Mouse (Mus musculus): Measurements from ENCODE around the gene E130218I03Rik.
"Not testable (repeated sequence)": the region's sequence is repeated elsewhere in the genome, so short reads cannot be mapped to it uniquely, and the experiment has no call there.

The E130218I03Rik gene

DNA sequence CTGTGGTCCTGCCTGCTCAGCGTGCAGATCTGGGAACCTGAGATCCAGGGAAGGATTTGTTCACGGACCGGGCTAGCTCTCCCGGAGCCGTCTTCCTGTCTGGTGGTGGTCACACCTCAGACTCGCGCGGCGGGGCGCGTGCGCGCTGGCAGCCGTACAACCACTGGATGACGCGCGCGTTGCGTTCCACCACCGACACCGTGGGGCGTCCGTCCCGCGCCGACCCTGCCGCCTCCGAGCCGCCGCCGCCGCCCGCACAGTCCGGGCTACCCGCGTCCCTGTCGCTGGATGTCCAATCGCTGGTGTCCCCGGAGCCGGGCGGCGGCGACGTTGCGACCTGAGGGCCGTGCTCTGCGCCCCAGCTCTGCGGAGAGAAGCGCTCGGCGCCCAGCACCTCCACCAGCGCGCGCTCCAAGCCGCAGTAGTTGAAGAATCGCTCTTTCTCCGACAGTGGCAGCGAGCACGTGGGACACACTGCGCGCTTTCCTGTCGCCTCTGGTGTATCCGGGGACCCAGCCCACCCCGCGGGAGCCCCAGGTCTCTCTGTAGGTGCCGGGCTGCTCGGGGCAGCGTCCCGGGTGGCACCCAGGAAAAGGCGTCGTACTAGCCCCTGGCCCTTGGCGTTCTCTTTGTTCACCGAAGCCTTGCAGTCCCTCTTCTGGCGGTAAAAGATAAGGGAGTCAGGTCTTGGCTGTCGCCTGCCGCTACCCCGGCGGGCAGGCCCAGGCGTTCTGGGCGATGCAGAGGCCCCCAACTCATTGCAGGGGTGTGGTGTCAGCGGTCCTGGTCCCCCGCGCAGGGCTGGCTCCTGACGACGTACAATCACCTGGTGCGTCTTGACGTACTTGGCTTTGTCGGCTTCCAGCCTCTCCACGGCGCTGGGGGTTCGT is 8.0 kb downstream of the E130218I03Rik start:
- in situ Hi-C loops (cut with MboI, MseI): no loop called here

DNA sequence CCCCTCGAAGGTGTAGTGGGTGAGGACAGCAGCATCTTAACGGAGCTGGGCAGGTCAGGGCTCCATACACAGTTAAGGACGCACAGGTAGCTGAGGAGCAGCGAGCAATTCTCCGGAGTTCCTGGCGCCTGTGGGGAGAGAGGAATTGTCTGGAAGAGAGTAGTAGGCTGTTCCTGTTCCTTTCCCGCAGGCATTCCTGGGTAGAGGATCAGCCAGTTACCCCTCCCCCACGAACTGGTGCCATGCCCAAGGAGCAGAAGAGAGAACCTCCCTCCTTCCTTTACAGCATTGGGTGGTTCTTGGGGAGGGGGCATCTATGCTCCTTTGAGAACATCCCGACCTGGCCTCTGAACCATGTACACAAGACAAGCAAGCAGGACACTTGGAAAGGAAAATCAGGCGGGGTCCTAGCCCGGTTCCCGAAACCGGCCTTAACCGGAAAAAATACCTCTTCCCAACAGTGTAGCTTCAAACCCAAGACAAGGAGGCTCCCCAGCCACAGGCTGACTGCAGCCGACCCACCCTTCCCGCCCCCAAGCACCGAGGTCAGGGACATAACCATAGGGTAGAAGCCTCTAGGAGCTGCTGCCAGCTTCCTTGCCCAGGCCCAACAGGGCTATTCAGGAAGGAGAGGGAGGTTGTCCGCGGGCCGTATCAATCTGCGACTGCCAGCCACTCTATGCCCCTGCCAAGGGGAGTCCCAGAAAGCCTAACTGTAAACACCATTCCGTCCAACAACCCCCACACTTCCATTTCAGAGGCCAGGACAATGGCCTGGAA is 8.9 kb downstream of the E130218I03Rik start:
- in situ Hi-C loops (cut with MboI, MseI): no loop called here

DNA sequence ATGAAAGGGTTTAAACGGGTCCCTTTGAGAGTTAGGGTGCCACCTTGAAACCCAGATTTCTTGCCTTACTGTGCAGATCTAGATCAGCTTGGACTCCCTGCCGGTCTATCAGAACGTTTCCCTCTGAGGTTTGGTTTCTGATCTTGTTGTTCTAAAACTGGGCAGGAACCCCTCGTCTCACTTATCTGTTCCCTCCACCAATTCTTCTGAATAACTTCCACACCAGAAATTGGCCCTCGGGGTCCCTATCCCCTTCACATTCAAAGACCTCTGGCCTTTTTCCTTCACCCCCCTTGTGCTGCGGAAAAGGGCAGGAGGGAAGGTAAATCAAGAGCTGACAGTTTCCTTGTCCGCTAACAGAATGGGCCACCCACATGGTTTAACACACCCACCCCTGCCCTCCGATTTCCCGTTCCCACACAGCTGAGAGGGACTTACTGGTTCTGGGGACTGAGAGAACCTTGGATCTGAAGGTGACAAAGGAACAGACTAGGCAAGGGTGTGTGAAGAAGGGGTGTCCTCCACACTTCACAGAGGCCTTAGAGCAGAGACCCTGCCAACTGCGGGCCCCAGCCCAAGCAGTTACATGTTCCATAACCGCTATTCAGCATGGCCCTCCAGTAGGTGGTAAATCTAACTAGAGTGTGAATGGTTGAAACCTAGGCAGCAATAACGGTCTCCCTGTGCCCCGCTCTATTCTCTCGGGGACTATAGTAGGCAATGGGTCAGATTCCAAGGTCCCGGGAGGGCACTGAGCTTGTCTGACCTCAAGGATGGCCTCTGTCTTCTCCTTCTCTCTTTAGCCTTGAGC is 9.7 kb downstream of the E130218I03Rik start:
- in situ Hi-C loops (cut with MboI, MseI): no loop called here

DNA sequence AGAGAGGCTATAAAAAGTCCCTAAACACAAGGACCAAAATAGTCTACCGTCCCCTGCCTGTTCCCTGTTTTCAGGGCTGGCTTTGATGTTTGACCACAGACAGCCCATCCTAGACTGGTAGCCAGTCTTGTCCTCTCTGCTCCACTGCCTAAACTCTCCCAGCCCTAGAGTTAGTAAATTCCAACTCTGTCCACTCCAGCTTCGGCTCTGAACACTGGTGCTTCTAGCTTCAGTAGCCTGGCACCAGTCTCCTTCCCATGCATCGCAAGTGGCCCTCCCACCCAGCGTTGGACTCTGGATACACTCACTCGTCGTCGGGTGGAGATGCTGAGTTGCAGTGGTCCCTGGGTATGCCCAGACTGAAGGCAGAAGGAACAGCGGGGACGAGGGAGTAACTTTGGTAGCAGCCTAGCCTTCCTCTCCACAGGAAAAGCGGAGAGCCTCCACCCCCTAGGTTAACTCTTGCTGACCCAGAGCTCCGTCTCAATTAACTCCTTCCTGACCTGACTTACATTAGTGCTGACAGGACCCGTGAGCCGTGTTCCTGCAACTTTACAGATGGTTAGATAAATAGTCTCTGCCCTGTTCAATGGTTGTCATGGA is 10.4 kb downstream of the E130218I03Rik start, which contains the start of gene Grrp1:
Gene Grrp1 (minus strand): TSS at position 385 of the 603 bp plus-strand sequence.
- in situ Hi-C loops (cut with MboI, MseI): no loop called here

DNA sequence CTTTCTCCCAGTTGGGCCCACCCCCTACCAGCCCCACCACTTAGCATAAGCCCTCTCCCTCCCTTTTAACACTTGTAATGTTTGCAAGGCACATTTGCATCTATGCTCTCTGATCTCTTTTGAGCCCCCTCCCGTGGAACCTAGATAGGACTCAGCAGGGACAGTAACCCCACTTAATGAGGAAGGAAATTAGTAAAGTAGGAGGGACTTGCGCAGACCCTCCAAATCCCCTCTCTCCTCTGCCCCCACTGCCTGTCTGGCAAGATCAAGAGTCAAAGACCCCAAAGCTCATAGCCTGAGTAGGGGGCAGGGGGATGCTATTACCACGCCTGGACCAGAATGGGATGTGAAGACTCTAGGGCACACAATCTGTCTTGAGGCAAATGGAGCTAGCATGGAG is 11.4 kb downstream of the E130218I03Rik start:
- in situ Hi-C loops (cut with MboI, MseI): no loop called here

DNA sequence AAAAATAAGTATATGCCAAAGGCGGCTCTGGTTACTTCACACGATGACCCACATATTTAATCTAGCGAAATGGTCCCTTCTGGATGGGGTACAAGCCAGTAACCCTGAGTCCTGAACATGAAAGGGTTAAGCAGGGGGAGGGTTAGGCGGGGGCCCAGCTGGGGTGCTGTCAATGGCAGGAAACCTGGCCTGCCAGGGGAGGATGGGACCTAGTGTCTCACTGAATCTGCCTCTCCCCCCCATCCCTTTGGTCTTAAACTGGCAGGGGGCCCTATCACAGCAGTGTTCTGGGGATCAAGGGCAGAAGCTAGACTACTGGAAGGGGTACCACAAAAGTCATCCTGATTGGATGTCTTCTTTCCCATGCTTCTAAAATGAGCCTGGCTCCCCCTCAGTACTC is 12.4 kb downstream of the E130218I03Rik start:
- in situ Hi-C loops (cut with MboI, MseI): no loop called here

DNA sequence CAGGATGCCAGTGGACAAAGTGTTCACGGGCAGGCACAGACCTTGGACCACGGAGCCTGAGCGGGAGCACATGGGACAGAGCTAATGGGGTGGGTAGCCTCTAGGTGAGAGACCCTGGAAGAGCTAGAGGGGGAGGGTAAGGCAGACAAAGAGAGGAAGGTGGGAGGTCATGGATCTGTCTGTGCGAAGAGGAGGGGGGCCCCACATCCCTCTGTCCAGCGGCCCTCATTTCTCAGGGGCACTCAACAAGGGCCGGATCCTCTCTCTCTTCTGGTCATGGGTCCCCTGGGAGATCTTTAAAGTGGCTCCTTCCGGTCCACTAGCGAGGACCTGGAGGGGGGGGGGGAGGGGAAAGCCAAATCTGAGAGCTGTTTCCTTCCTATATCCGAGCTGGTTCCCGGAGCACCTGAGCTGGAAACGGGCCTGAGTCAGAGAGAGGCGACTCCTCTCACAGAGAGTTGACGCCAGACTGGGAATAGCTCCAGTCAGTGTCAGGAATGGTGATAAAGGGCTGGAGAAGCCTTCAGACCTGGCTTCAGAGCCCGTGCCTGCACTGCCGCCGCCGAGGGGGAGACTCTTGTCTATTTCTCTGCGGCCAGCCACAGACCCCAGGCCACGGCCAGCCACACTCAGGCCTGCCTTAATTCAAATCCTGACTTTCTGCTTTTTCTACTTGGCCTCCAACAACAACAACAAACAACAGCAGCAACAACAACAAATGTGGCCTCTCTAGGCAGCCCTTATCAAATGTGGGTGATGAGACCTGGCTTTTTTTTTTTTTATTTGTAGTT is 13.1 kb downstream of the E130218I03Rik start:
- in situ Hi-C loops (cut with MboI, MseI): no loop called here

DNA sequence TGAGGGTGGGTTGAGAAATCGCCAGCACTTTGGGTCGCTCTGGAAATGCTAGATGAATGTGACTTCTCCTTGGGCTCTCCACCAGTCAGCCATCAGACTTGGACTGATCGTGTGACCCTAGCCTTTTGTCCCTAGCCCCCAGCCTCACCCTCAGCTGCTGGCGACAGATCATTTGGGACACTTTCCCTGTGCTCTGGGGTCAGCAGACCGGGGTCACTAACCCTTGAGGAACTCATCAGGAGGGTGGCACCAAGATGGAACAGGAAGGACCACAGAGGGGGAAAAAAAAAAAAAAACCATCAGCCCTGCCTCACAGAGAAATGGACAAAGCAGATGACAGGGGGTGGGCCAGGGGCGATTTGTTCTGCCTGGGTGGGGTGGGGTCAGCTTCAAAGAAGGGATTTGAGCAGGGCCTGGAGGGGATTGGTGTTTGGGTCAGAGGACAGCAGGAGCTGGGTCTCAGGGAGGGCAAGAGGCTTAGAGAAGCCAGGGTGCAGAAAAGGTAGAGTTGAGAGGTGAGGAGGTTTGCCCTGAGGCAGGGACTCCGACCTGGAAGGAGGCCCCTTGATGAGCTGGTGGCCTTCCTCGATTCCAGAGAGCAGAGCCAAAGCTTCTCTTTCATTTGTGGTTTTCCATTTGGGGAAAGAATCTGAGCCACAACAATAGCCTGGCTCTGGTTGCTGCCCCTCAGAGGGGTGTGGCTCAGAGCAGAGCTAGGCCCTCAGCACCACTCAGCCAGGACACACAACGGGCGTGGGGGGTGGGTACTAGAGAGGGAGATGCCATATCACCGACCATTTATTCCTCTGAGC is 13.9 kb downstream of the E130218I03Rik start:
- in situ Hi-C loops (cut with MboI, MseI): no loop called here

DNA sequence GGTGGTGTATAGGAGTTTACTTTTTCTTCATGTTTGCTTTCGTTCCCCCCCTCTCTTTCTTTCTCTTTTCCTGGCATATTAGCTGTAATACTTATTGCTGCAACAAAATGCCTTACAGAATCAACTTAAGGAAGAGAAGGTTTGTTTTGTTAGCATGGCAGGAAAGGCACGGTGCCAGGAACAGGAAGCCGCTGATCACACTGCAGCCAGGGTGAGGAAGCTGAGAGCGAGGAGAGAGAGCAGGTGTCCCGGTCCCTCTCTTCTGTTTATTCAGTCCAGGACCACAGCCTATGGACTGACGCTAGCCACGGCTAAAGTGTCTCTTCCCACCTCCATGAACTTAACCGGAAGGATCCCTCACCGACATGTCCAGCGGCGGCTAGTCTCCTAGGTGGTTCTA is 14.9 kb downstream of the E130218I03Rik start:
- in situ Hi-C loops (cut with MboI, MseI): no loop called here

DNA sequence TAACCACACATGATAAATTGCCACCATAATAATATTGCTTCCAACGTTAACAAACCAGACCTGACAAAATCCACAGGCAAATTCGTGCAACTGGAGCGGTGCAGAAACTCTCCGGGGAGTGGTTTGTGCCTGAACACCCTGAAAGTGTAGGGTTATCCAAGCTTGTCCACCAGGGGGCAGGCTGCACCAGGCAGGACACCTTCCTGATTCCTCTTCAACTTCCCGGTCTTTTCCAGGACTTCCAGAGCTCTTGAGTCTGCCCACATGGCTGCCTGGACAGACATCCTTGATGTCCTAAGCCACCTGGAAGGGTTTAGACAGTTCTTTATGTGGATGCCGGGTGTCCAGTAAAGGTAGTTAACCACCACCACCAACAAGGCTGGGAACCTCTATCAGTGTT is 19.7 kb downstream of the E130218I03Rik start:
- in situ Hi-C loops (cut with MboI, MseI): no loop called here

DNA sequence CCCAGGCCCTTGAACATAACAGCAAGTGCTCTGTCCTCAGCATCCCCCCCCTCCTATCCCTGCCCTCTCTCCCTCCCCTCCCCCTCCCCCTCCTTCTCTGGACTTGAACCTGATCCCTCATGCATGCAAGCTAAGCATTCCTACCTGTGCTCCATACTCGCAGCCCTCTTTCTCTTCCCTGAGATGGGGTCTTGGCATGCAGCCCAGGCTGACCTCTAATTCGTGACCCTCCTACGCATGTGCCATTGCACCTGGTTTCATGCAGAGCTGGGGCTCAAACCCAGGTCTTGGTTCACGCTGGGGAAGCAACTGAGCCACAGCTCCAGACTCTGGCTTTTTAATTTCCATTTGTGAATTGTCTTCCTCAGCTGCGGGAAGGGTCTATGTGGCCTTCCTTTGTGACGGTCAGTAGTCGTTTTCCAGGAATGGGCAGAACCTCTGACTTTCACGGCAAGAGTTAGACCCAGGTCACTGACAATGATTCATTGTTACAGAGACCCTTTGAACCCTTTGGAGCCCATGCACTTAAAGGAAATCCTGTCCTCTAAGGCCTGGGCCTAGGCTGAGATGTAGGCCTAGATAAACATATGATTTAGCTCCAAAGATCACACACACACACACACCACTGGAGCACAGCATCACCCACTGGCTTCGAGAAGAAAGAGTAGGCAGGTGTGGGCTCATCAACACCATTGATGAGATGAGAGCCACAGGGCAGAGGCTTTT is 22.6 kb downstream of the E130218I03Rik start:
- in situ Hi-C loops (cut with MboI, MseI): no loop called here

DNA sequence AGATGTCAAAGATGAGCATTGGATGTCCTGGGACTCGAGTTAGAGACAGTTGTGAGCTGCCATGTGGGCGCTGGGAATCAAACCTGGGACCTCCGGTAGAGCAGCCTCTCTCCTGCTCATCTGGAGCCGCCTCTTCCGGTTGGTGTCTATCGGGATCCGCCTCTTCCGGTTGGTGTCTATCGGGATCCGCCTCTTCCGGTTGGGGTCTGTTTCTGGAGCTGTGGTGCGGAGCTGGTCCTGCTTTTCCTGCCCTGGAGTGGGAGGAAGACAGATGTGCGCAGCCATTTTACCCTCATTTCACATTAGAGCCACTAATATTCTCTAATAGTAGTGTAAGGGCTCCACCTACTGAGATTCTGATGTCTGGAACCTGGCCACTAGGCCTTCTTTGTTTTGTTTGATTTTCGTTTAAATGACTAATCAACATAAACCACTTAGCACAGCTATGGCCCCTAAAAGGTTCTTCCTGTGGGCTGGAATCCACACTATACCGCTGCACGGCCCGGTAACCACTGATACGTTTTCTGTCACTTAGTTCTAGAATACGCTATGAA is 24.7 kb downstream of the E130218I03Rik start:
- in situ Hi-C loops (cut with MboI, MseI): no loop called here

DNA sequence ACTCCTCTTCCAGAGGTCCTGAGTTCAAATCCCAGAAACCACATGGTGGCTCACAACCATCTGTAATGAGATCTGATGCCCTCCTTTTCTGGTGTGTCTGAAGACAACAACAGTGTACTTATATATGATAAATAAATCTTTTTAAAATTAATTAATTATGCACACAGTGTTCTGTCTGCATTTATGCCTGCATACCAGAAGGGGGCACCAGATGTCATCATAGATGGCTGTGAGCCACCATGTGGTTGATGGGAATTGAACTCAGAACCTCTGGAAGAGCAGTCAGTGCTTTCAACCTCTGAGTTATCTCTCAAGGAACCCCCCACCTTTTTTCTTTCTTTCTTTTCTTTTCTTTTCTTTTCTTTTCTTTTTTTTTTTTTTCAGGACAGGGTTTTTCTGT is 26.2 kb downstream of the E130218I03Rik start:
- in situ Hi-C loops (cut with MboI, MseI): not testable (repeated sequence)

DNA sequence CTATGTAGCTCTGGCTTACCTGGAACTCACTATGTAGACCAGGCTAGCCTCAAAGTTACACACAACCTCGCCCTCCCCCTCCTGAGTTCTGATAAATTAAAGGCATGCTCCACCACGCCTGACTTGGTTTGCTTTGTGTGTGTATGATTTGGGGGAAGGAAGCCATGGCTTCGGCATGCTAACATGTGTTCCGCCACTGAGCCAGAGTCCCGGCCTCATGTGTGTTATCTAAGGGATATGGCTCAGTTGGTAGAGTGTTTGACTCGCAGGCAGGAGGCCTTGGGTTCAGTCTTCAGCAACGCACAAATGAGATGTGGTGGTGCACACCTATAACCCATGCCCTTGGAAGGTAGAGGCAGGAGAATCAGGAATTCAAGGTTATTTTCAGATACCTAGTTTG is 28.5 kb downstream of the E130218I03Rik start:
- in situ Hi-C loops (cut with MboI, MseI): no loop called here

DNA sequence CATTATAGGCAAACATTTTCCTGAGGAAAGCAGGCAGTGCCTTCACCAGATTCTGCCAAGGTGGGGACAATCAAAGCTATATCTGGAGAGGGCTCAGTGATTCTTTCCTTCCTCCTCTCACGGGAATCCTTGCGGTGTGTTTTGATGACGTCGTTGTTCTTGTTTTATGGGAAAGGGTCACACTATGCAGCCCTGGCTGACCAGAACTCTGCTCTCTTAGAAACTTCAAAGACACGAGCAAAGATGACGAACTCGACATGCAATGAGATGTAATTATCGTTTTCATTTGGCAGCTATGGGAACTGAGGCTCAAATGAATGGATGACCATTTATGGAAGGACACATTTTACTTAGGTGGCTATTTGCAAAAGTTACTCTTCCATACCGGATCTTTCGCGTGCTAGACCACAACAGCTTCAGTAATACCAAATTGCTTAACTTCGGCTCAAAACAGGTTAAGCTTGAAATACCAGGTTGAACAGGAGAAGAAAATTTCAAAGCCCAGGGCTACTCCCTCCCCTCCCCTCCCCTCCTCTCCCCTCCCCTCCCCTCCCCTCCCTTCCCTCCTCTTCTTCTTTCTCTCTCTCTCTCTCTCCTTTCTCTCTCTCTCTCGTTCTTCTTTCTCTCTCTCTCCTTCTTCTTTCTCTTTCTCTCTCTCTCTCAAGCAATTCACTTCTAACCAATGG is 29.4 kb downstream of the E130218I03Rik start:
- in situ Hi-C loops (cut with MboI, MseI): no loop called here

DNA sequence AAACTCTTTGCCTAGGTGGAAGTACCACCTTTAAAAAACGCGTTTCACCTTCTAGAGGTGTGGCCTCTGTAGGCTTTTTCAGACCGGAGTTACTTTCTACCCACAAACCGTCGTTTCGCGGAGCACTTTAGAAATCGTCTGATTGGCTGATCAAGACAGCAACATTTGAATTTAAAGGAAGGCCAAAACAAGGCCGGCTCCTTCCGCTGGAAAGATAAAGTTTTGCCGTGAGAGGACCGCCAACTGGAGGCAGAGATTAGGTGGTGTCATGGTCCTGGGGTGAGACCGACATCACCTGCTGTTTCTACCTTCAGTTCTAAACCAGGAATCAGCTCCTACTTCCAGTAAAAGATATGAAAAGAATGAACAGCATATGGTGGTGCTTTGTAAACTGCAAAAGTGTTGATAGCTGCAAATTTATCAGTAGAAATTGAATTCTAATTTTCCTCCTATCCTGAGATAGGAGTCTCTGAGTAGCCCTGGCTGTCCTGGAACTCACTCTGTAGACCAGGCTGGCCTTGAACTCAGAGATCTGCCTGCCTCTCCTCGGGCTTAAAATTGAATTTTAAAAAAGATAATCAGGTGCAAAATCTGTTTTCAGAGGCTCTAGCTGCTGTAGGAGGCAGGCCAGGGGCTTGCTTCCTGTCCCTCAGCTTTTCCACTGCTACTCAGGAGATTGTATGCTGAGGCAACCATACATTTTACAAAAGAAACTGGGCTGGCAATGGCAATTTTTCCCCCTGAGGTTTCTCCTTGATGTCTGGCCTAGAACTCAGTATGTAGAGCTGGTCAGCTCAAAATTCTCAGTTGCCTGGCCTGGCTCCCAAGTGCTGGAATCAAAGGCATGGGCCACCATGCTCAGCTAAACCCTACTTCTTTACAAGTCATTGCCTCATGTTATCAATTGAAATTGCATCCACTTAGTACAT is 30.2 kb downstream of the E130218I03Rik start:
- in situ Hi-C loops (cut with MboI, MseI): no loop called here

DNA sequence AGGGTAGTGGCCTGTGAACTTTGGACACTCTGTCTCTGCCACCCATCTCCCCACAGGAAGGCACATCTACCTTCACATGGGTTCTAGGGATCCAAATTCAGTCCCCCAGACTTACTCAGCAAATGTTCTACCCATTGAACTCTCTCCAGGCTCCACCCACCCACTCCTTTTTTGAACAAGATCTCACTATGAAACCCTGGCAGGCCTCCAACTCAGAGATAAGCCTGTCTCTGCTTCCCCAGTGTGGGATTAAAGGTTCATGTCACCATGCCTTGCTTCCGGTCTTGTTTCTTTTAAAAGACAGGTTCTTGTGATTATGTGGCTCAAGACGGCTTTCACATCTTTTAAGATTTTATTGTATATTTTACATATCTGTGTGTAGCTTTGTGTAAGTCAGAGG is 41.5 kb downstream of the E130218I03Rik start:
- in situ Hi-C loops (cut with MboI, MseI): no loop called here

Data from T-helper 1 cell (primary cell).